Mouse (Mus musculus) limb, embryonic 14.5 days (tissue): ENCODE measurements at regions not wholly inside any gene's neighbourhood (a gene's known extent, or its start where the extent isn't known, plus 50 kb on each side); places are given as distances from the start of the nearest gene placed in this dataset.

Source experiments
- ATAC-seq: fragments of 200-750 bp; cut with Nextera tagmentation; 2 replicates; pipeline ENCODE4 v1.8.0; 2017; ENCODE audit warnings: low read depth, moderate number of reproducible peaks, moderate TSS enrichment; ENCODE audit not compliant: low FRiP score
- DNase-seq: peaks from one replicate; pipeline ENCODE4 v3.0.0-alpha.2; 2015; ENCODE audit warnings: low spot score
- H3K27ac ChIP-seq: fragments of 300-500 bp; sonication (generic); replicated peaks from 2 replicates; pipeline ENCODE4 v1.5.1; 2014; ENCODE audit warnings: low read depth, mild to moderate bottlenecking, low read length, moderate library complexity, mixed read lengths
- H3K27me3 ChIP-seq: fragments of 300-500 bp; sonication (generic); 2 replicates; pipeline ENCODE4 v1.6.1; 2014; ENCODE audit warnings: low read length, mixed read lengths; ENCODE audit not compliant: control insufficient read depth, insufficient read depth
- H3K36me3 ChIP-seq: fragments of 300-500 bp; sonication (generic); 2 replicates; pipeline ENCODE4 v1.6.1; 2014; ENCODE audit warnings: mild to moderate bottlenecking, low read length, moderate library complexity, mixed read lengths; ENCODE audit not compliant: control insufficient read depth, insufficient read depth
- H3K4me1 ChIP-seq: fragments of 300-500 bp; sonication (generic); 2 replicates; pipeline ENCODE4 v1.6.1; 2014; ENCODE audit warnings: antibody characterized with exemption, low read length, mixed read lengths; ENCODE audit not compliant: control insufficient read depth, insufficient read depth
- H3K4me2 ChIP-seq: fragments of 300-500 bp; sonication (generic); replicated peaks from 2 replicates; pipeline ENCODE4 v1.6.1; 2014; ENCODE audit warnings: low read depth, mild to moderate bottlenecking, low read length, moderate library complexity; ENCODE audit not compliant: severe bottlenecking
- H3K4me3 ChIP-seq: fragments of 300-500 bp; sonication (generic); replicated peaks from 2 replicates; pipeline ENCODE4 v1.5.1; 2014; ENCODE audit warnings: low read length
- H3K9ac ChIP-seq: fragments of 300-500 bp; sonication (generic); 2 replicates; pipeline ENCODE4 v1.6.1; 2014; ENCODE audit warnings: mild to moderate bottlenecking, low read depth, low read length, moderate library complexity; ENCODE audit not compliant: severe bottlenecking
- H3K9me3 ChIP-seq: fragments of 300-500 bp; sonication (generic); 2 replicates; pipeline ENCODE4 v1.6.1; 2016; ENCODE audit warnings: low read length; ENCODE audit not compliant: control insufficient read depth
- POLR2A ChIP-seq: fragments of 200-500 bp; IDR thresholded peaks from 2 replicates; pipeline ENCODE4 v1.8.0; 2012; ENCODE audit warnings: inconsistent platforms, mild to moderate bottlenecking, moderate library complexity, borderline replicate concordance; ENCODE audit not compliant: insufficient read depth, insufficient read length; ENCODE audit errors: extremely low read depth
- WGBS: fragments of 180-500 bp; shearing (Covaris S2); extraction: QIAGEN DNeasy Blood & Tissue Kit; methylation state at CpG from one replicate; pipeline ENCODE4 v1.1.7; 2014; 5-methylcytosine and 5-hydroxymethylcytosine counted together

- H3K27ac ChIP-seq = no peak overlapping the region
- H3K4me3 ChIP-seq = no peak overlapping the region
- DNase-seq (no peak), ATAC-seq (no peak)
- H3K4me2 ChIP-seq = no peak overlapping the region
- no peak overlapping the region for H3K9ac ChIP-seq
- 69% methylated on average over 3 of the region's 3 CpGs for WGBS
- no peaks in the 10 kb centered on the region for H3K9me3 ChIP-seq
- H3K4me1 ChIP-seq = no peaks in the 10 kb centered on the region
- H3K27me3 ChIP-seq = no peaks in the 10 kb centered on the region
- TF ChIP-seq POLR2A = no peak
- no peaks in the 10 kb centered on the region for H3K36me3 ChIP-seq
Observed at GRCm38 (mm10) chr1:60650158-60650557, 66.4 kb upstream of the Cd28 start.

- H3K4me2 ChIP-seq = no peak overlapping the region
- H3K27ac ChIP-seq = no peak overlapping the region
- H3K4me3 ChIP-seq = no peak overlapping the region
- no peaks in the 10 kb centered on the region for H3K36me3 ChIP-seq
- TF ChIP-seq POLR2A = no peak
- ATAC-seq (no peak), DNase-seq (no peak)
- no peaks in the 10 kb centered on the region for H3K27me3 ChIP-seq
- 52% methylated on average over 8 of the region's 8 CpGs for WGBS
- H3K9me3 ChIP-seq = no peaks in the 10 kb centered on the region
- no peaks in the 10 kb centered on the region for H3K4me1 ChIP-seq
- H3K9ac ChIP-seq = no peak overlapping the region
Observed at GRCm38 (mm10) chr1:60649303-60649850, 67.2 kb upstream of the Cd28 start.

GRCm38 (mm10) chr1:60646828-60647227 is 69.8 kb upstream of the Cd28 start:
- Histone ChIP-seq H3K4me1 (no peaks in the 10 kb centered on the region), H3K4me3 (no peak overlapping the region), H3K36me3 (no peaks in the 10 kb centered on the region), H3K9me3 (no peaks in the 10 kb centered on the region), H3K4me2 (no peak overlapping the region), H3K9ac (no peak overlapping the region), H3K27me3 (no peaks in the 10 kb centered on the region), H3K27ac (no peak overlapping the region)
- ATAC-seq (no peak), DNase-seq (no peak)
- WGBS = 90% methylated on average over 5 of the region's 5 CpGs
- no peak for TF ChIP-seq POLR2A

- Histone ChIP-seq H3K27me3 (no peaks in the 10 kb centered on the region), H3K36me3 (no peaks in the 10 kb centered on the region), H3K9me3 (no peaks in the 10 kb centered on the region), H3K9ac (no peak overlapping the region), H3K4me2 (no peak overlapping the region), H3K4me1 (no peaks in the 10 kb centered on the region), H3K4me3 (no peak overlapping the region), H3K27ac (no peak overlapping the region)
- no peak for TF ChIP-seq POLR2A
- DNase-seq (no peak), ATAC-seq (no peak)
- WGBS = 44% methylated on average over 5 of the region's 5 CpGs
Observed at GRCm38 (mm10) chr1:60646174-60646573, 70.4 kb upstream of the Cd28 start.

- Histone ChIP-seq H3K27me3 (no peaks in the 10 kb centered on the region), H3K27ac (no peak overlapping the region), H3K4me1 (no peaks in the 10 kb centered on the region), H3K4me2 (no peak overlapping the region), H3K9ac (no peak overlapping the region), H3K9me3 (no peaks in the 10 kb centered on the region), H3K36me3 (no peaks in the 10 kb centered on the region), H3K4me3 (no peak overlapping the region)
- TF ChIP-seq POLR2A = no peak
- DNase-seq (no peak), ATAC-seq (no peak)
- WGBS = 91% methylated on average over 1 of the region's 1 CpGs
Observed at GRCm38 (mm10) chr1:60645176-60645575, 71.4 kb upstream of the Cd28 start.

GRCm38 (mm10) chr1:60642761-60643160 is 73.8 kb upstream of the Cd28 start:
- no peaks in the 10 kb centered on the region for H3K36me3 ChIP-seq
- no peaks in the 10 kb centered on the region for H3K9me3 ChIP-seq
- H3K4me3 ChIP-seq = no peak overlapping the region
- H3K27ac ChIP-seq = no peak overlapping the region
- no peaks in the 10 kb centered on the region for H3K4me1 ChIP-seq
- ATAC-seq (no peak), DNase-seq (no peak)
- no peak for TF ChIP-seq POLR2A
- no peaks in the 10 kb centered on the region for H3K27me3 ChIP-seq
- WGBS = 55% methylated on average over 3 of the region's 3 CpGs
- no peak overlapping the region for H3K9ac ChIP-seq
- H3K4me2 ChIP-seq = no peak overlapping the region
